Mouse (Mus musculus): ENCODE measurements around the gene Stard9. TPM values are rescaled to one million over a fixed set of nuclear protein-coding genes. Genes with fewer than 3 reads are reported as not detected.
A peak's percentile ranks its signal among the peaks of the same experiment; 100 is the strongest.

The Stard9 gene
- total and polyA plus RNA-seq, 3 experiments: 0.50 to 1.1 TPM; not detected in 1

GRCm38 (mm10) chr2:120748041-120748440, 119.1 kb downstream of the Stard9 start:
- H3K4me1 ChIP-seq (ENCODE audit: control insufficient read depth in 1 of 2, insufficient read depth in 2 of 2, low read length in 2 of 2): no peaks in the 10 kb centered on the region
- no peaks in the 10 kb centered on the region for H3K27me3 ChIP-seq (ENCODE audit: control insufficient read depth in 1 of 2, insufficient read depth in 2 of 2, low read length in 2 of 2)
- H3K36me3 ChIP-seq (ENCODE audit: control insufficient read depth in 1 of 2, insufficient read depth in 2 of 2, low read length in 2 of 2): no peaks in the 10 kb centered on the region
- no peak for TF ChIP-seq NRF1 (IDR thresholded peaks at IDR 0.05; ENCODE audit: insufficient read depth, low read depth, low read length, poor library complexity, severe bottlenecking)
- no peak for TF ChIP-seq MEF2A (IDR thresholded peaks at IDR 0.05; ENCODE audit: extremely low read depth, insufficient replicate concordance, low read depth, low read length, poor library complexity, severe bottlenecking)
- TF ChIP-seq EP300 (IDR thresholded peaks at IDR 0.05; ENCODE audit: low read depth in 1 of 2, low read length in 2 of 2): no peak
- TF ChIP-seq ZKSCAN1 (IDR thresholded peaks at IDR 0.05; ENCODE audit: low read depth, low read length): no peak
- no peak for TF ChIP-seq TCF12 (IDR thresholded peaks at IDR 0.05; ENCODE audit: low read depth, low read length)
- TF ChIP-seq CHD2 (IDR thresholded peaks at IDR 0.05; ENCODE audit: low read length): no peak
- no peak for TF ChIP-seq BHLHE40 (IDR thresholded peaks at IDR 0.05; ENCODE audit: borderline replicate concordance, low read depth, low read length)
- TF ChIP-seq MAFK (IDR thresholded peaks at IDR 0.05; ENCODE audit: borderline replicate concordance, low read depth, low read length): no peak
- no peak for TF ChIP-seq SMC3 (IDR thresholded peaks at IDR 0.05; ENCODE audit: low read depth, low read length)
- TF ChIP-seq RCOR1 (IDR thresholded peaks at IDR 0.05; ENCODE audit: low read depth, low read length): no peak
- no peak for TF ChIP-seq ELF1 (IDR thresholded peaks at IDR 0.05; ENCODE audit: low read depth, low read length)
- TF ChIP-seq POLR2A (IDR thresholded peaks at IDR 0.05; ENCODE audit: control insufficient read depth in 1 of 2, insufficient read depth in 1 of 2, low read depth in 1 of 2, low read length in 2 of 2, poor library complexity in 1 of 2): no peak
- no peak for TF ChIP-seq POLR2AphosphoS5 (IDR thresholded peaks at IDR 0.05; ENCODE audit: borderline replicate concordance, low read depth, low read length)
- no peak overlapping the region for H3K4me3 ChIP-seq (ENCODE audit: control insufficient read depth in 1 of 2, insufficient read depth in 1 of 2, low read depth in 2 of 2, low read length in 2 of 2)
- no peak overlapping the region for H3K27ac ChIP-seq (ENCODE audit: control insufficient read depth, low read depth, low read length)
- DNase-seq (ENCODE audit: low read depth, low spot score): no peak
- no peak overlapping the region for H3K9ac ChIP-seq (ENCODE audit: control insufficient read depth, low read depth, low read length, poor library complexity, severe bottlenecking)
- H3K79me2 ChIP-seq (ENCODE audit: control insufficient read depth, insufficient read depth, low read length, poor library complexity): no peaks in the 10 kb centered on the region
- no peaks in the 10 kb centered on the region for H3K9me3 ChIP-seq (replicated peaks; ENCODE audit: insufficient read depth, low read length)

- Histone ChIP-seq H3K4me3 (ENCODE audit: control insufficient read depth in 1 of 2, insufficient read depth in 1 of 2, low read depth in 2 of 2, low read length in 2 of 2) (no peak overlapping the region), H3K27me3 (ENCODE audit: control insufficient read depth in 1 of 2, insufficient read depth in 2 of 2, low read length in 2 of 2) (no peaks in the 10 kb centered on the region), H3K9ac (ENCODE audit: control insufficient read depth, low read depth, low read length, poor library complexity, severe bottlenecking) (no peak overlapping the region), H3K27ac (ENCODE audit: control insufficient read depth, low read depth, low read length) (no peak overlapping the region), H3K36me3 (ENCODE audit: control insufficient read depth in 1 of 2, insufficient read depth in 2 of 2, low read length in 2 of 2) (no peaks in the 10 kb centered on the region; a peak in 1 of 4 replicates), H3K4me1 (ENCODE audit: control insufficient read depth in 1 of 2, insufficient read depth in 2 of 2, low read length in 2 of 2) (no peaks in the 10 kb centered on the region), H3K9me3 (replicated peaks; ENCODE audit: insufficient read depth, low read length) (no peaks in the 10 kb centered on the region), H3K79me2 (ENCODE audit: control insufficient read depth, insufficient read depth, low read length, poor library complexity) (no peaks in the 10 kb centered on the region)
- DNase-seq (ENCODE audit: low read depth, low spot score): peak; percentile 11
- TF ChIP-seq ZKSCAN1 (IDR thresholded peaks at IDR 0.05; ENCODE audit: low read depth, low read length) (no peak), BHLHE40 (IDR thresholded peaks at IDR 0.05; ENCODE audit: borderline replicate concordance, low read depth, low read length) (no peak), MYC (IDR thresholded peaks at IDR 0.05; ENCODE audit: low read depth, low read length) (no peak), JUND (IDR thresholded peaks at IDR 0.05; ENCODE audit: low read depth, low read length) (no peak)
Measured at GRCm38 (mm10) chr2:120761922-120762321, 133.0 kb downstream of the Stard9 start.
